Mouse (Mus musculus) colon, adult 2 months (tissue): ENCODE data around the gene Cnga4. TPM values are rescaled to one million over a fixed set of nuclear protein-coding genes. Genes with fewer than 3 reads are reported as not detected.

Experiments used
- polyA plus RNA-seq: library from polyadenylated mRNA; depleted of rRNA; stranded (reverse); fragments of >200 nt; gene quantifications from 2 replicates; pipeline ENCODE4 v1.2.3, GENCODE M21; 2012; rRNA removed

The Cnga4 gene
- 0.21 and 0.43 TPM in 2 replicates for polyA plus RNA-seq

GRCm38 (mm10) chr7:105404268-105404667 lies at the start of gene Cnga4:
Cnga4 (plus strand) TSS chr7:105404568.

DNA sequence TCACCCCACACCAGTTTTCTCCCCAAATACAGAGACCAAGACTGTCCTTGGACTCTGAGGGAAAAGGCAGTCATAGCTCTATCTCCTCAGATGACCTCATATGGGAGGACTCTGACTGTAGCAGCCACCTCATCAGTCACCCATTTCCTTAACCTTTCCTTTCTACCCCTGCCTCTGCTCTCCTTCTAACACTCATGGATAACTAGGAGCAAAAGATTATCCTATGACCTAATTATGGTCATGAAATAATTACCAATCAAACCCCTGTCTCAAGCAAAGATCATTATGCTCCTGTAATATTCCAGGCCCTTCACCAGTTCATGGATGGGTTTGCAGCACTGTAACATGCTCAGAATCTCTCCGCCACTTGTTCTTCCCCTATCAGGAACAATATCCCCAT lies 36.4 kb upstream of the Cnga4 start, which contains the start of gene Olfr692:
Gene Olfr692, plus strand, starts transcription at position 301 of the 400 bp plus-strand sequence.

DNA sequence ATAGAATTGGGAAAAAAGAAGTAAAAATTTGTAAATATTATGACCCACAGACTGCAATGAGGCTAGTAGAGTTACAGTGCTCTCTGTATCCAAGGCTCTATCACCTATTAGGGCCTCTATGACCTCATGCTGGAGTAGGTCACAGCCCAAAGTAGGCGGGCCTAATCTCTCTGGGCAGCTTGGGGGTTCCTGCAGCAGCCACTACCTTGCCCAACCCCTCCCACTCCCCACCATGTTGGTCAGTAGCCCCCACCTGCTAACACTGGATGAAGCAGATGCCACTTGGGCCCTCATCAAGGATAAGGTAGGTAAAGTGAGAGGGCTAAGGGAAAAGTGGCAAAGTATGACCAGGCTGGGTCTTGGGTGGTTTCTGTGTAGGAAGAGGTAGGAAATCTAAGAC lies 29.5 kb upstream of the Cnga4 start, which contains the start of gene Gm5901:
Gene Gm5901, plus strand, starts transcription at position 173 of the 400 bp plus-strand sequence.

GRCm38 (mm10) chr7:105399935-105400624 lies 4.3 kb upstream of the Cnga4 start, which contains the start of gene Fam160a2:
Fam160a2 (minus strand) TSS chr7:105400054.

DNA sequence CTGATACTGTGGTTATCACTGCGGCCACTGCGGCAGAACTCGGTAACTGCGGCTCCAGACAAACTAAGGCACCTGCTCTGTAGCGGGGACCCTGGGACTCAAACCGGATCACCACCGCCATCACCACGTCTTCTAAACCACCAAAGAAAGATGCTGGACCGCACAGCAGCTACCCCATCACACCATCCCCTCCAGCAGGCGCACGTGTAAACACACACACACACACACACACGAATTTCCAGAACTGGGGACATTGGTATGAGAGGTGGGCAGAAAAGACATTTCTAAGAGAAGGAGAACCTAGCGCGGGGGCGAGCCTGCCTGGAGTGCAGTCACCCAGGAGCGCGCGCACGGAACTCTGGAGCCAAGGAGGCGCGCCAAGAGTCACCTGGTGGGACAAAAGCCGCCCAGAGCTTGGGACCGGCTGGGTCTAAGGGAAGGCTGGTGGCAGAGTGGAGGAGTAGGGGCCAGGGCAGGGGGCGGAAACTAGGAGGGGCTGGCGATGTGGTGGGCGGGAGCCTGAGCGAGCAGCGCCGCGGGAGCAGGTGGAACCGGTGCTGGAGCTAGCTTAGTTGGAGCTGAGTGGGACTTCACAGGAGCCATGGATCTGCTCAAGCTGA lies 21.2 kb downstream of the Cnga4 start, which contains the start of gene Cckbr:
Gene Cckbr, plus strand, starts transcription at position 308 of the 620 bp plus-strand sequence.

Other genes with a start within 250 kb of the Cnga4 start
- not detected in 2 replicates for gene Olfr684, start 240.9 kb upstream of the Cnga4 start, polyA plus RNA-seq
- not detected in 2 replicates for gene Olfr685, start 218.6 kb upstream of the Cnga4 start, polyA plus RNA-seq
- gene Olfr686, start 197.1 kb upstream of the Cnga4 start, polyA plus RNA-seq, result not detected in 2 replicates
- gene Olfr688, start 116.5 kb upstream of the Cnga4 start, polyA plus RNA-seq, result not detected in 2 replicates
- not detected in 2 replicates for gene Olfr689, start 93.4 kb upstream of the Cnga4 start, polyA plus RNA-seq
- not detected in 2 replicates for gene Olfr690, start 70.5 kb upstream of the Cnga4 start, polyA plus RNA-seq
- gene Olfr691, start 62.3 kb upstream of the Cnga4 start, polyA plus RNA-seq, result not detected in 2 replicates
- not detected in 2 replicates for gene Olfr692, start 36.3 kb upstream of the Cnga4 start, polyA plus RNA-seq
- gene Gm5901, start 29.5 kb upstream of the Cnga4 start, polyA plus RNA-seq, result 0.13 TPM in 1 of 2 replicates, not detected in the other
- gene Fam160a2, start 4.5 kb upstream of the Cnga4 start, polyA plus RNA-seq, result 85.6 and 111 TPM in 2 replicates
- gene Cckbr, start 21.2 kb downstream of the Cnga4 start, polyA plus RNA-seq, result 0.14 TPM in 2 replicates
- gene Cavin3, start 77.7 kb downstream of the Cnga4 start, polyA plus RNA-seq, result 125 and 141 TPM in 2 replicates
- 39.8 and 40.7 TPM in 2 replicates for gene Smpd1, start 149.8 kb downstream of the Cnga4 start, polyA plus RNA-seq
- gene Apbb1, start 177.1 kb downstream of the Cnga4 start, polyA plus RNA-seq, result 37.5 and 52.7 TPM in 2 replicates
- gene Hpx, start 195.6 kb downstream of the Cnga4 start, polyA plus RNA-seq, result 0.28 TPM in 2 replicates
- 51.4 and 51.6 TPM in 2 replicates for gene Trim3, start 229.0 kb downstream of the Cnga4 start, polyA plus RNA-seq
- 110 and 132 TPM in 2 replicates for gene Timm10b, start 235.5 kb downstream of the Cnga4 start, polyA plus RNA-seq
- 91.2 and 95.5 TPM in 2 replicates for gene Arfip2, start 235.8 kb downstream of the Cnga4 start, polyA plus RNA-seq
- gene Gm45799, start 236.0 kb downstream of the Cnga4 start, polyA plus RNA-seq, result 277 and 469 TPM in 2 replicates
- 0.83 and 0.94 TPM in 2 replicates for gene Dnhd1, start 246.3 kb downstream of the Cnga4 start, polyA plus RNA-seq